Mouse (Mus musculus): Measurements from ENCODE around the gene Tacc3. TPM values are rescaled to one million over a fixed set of nuclear protein-coding genes. Genes with fewer than 3 reads are reported as not detected.

Tacc3 gene
- polyA plus RNA-seq, 1 experiment from 2014 or later = 325 TPM

DNA sequence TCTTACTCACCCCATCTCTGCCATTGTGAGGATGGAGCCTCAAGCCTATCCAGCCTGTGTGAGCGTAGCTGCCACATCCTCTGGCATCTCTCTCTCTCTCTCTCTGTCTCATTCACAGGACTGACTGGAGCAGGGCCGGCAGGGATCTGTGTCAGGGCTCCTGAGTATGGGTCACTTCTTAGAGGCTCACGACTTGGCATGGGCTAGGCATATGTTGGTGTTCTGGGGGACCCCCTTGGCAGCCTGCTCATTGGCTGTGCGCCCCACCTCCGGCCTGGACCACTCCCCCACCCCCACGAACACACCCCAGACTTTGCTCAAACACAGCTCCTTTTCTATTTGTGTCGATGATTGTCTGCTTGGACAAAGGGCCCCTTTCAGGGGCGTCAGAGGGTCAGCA is 46.1 kb downstream of the Tacc3 start:
- no peaks in the 10 kb centered on the region for H3K9me3 ChIP-seq (replicated peaks)
- peaks cover 51% of the 10 kb centered on the region for H3K4me1 ChIP-seq
- WGBS = 75% methylated on average over 8 of the region's 8 CpGs
- no peaks in the 10 kb centered on the region for H3K36me3 ChIP-seq
- H3K27ac ChIP-seq = peak overlapping the region; percentile 27; the same call in 1 of the 2 replicates
- H3K4me3 ChIP-seq = no peak overlapping the region
- H3K27me3 ChIP-seq (ENCODE audit: low read depth, poor library complexity, severe bottlenecking) = peaks cover 38% of the 10 kb centered on the region
- no peak for DNase-seq (ENCODE audit: low spot score)

DNA sequence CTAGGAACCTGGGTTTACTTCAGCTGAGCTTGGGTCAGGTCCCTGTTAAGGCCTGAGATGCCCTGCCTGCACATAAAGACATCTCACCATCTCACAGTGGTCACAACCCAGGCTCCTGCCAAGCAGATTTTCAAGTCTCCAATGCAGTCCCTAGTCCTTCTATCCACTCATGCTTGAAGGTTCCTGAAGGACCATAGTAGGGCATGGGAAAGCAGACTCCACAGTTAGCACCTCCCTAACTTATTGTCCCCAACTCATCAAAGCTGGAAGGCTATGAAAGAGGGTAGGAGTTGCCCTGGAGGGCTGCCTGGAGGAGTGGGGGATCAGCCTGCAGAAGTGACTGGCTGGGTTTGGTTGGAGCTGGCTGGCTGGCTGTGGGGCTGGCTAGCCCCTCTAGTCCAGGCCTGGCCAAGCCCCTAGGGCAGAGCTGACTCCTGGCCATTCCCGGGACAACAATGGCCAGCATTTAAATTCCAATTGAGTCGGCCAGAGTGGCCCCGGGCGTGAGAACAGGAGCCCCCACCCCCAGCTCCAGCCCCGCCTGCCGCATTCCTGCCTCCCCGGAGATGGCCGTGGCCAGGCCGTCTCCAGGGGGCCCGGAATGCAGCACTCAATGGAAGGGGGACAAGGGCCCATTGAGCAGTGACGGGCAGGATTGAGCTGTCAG is 47.1 kb downstream of the Tacc3 start:
- peaks cover 40% of the 10 kb centered on the region for H3K4me1 ChIP-seq
- no peaks in the 10 kb centered on the region for H3K36me3 ChIP-seq
- H3K9me3 ChIP-seq (replicated peaks) = no peaks in the 10 kb centered on the region
- 6% methylated on average over 11 of the region's 11 CpGs for WGBS
- peak overlapping the region; percentile 74 for H3K27ac ChIP-seq
- DNase-seq (ENCODE audit: low spot score) = peak; percentile 60
- H3K4me3 ChIP-seq = peak overlapping the region; percentile 16; the same call in 1 of the 2 replicates
- peaks cover 27% of the 10 kb centered on the region for H3K27me3 ChIP-seq (ENCODE audit: low read depth, poor library complexity, severe bottlenecking)

DNA sequence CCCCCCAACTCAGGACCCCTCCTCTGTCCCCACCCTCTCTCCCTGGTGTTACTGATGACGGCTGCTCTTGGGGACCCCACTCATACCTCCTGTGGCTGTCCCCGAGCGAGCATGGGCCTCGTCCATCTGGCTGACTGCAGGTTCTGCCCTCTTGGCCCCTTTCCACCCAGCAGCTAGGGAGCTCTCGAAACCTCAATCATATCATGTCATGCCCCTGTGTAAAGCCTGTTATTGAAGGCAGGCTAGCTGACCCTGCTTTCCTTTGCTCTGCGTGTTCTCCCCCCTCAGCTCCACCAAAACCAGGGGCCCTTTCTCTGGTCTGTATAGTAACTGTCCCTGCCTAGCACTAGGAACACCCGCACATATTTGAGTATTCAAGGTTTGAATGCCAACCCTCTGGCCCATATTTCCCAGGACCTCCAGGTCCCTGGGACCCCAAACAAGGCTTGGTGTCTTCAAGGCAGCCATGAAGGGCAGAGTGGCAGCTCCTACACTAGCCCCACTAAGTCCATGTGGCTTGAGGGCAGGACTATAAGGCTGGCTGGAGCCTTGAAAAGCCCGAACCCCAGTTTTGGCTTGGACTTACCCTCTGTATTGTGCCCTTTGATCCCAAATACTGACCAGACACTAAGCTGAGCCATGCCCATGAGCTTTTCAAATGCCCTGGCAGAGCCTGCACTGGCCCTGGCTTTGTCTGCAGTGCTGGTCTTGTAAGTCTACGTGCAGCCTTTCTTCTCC is 47.9 kb downstream of the Tacc3 start:
- Histone ChIP-seq H3K9me3 (replicated peaks) (no peaks in the 10 kb centered on the region), H3K27me3 (ENCODE audit: low read depth, poor library complexity, severe bottlenecking) (peaks cover 20% of the 10 kb centered on the region), H3K4me1 (peaks cover 33% of the 10 kb centered on the region), H3K36me3 (no peaks in the 10 kb centered on the region), H3K27ac (peak overlapping the region; percentile 74), H3K4me3 (peak overlapping the region; percentile 16; the same call in 1 of the 2 replicates)
- DNase-seq (ENCODE audit: low spot score) = no peak
- WGBS = 35% methylated on average over 9 of the region's 9 CpGs

DNA sequence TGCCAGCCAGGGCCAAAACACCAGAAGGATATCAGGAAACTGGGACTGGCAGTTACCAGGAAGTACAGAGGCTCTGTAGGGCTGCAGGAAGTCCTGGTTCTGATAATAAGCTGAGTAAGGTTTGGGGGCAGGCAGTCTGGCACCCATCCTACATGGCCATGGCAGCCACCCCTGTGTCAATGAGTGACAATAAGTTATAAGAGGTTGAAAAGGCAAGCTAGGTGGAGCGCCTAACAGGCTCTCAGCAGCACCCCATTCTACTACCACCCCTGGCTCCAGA is 48.4 kb downstream of the Tacc3 start:
- Histone ChIP-seq H3K4me3 (no peak overlapping the region), H3K27ac (0 out of 2 replicates have a peak overlapping the region, but pooled peaks have one; percentile 21), H3K36me3 (no peaks in the 10 kb centered on the region), H3K9me3 (replicated peaks) (no peaks in the 10 kb centered on the region), H3K4me1 (peaks cover 31% of the 10 kb centered on the region), H3K27me3 (ENCODE audit: low read depth, poor library complexity, severe bottlenecking) (peaks cover 15% of the 10 kb centered on the region)
- DNase-seq (ENCODE audit: low spot score) = no peak
- whole genome bisulfite sequencing = 86% methylated on average over 1 of the region's 1 CpGs

DNA sequence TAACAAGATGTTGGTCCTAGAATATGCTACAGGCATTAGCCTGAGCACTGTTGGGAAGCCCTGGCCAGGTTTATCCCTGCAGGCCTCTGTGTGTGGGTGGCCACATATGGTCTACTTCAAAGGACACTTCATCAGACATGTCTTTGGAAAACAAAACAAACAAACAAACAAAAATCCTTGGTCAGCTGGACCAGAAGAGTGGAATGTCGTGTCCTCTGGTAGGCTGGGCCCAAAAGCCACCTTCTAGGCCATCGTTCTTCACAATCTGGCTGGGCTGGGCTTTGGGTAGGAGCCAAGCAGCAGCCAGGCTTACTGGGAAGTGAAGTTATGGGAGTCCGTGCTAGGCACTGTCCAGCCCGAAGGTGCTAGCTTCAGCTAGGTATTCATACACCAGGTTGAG is 49.2 kb downstream of the Tacc3 start:
- H3K27me3 ChIP-seq (ENCODE audit: low read depth, poor library complexity, severe bottlenecking) = peaks cover 6% of the 10 kb centered on the region; the same call in 1 of the 2 replicates
- no peaks in the 10 kb centered on the region for H3K36me3 ChIP-seq
- no peak overlapping the region for H3K4me3 ChIP-seq
- 0 out of 2 replicates have a peak overlapping the region, but pooled peaks have one; percentile 21 for H3K27ac ChIP-seq
- no peak for DNase-seq (ENCODE audit: low spot score)
- H3K9me3 ChIP-seq (replicated peaks) = no peaks in the 10 kb centered on the region
- WGBS = 58% methylated on average over 4 of the region's 4 CpGs
- peaks cover 31% of the 10 kb centered on the region for H3K4me1 ChIP-seq

DNA sequence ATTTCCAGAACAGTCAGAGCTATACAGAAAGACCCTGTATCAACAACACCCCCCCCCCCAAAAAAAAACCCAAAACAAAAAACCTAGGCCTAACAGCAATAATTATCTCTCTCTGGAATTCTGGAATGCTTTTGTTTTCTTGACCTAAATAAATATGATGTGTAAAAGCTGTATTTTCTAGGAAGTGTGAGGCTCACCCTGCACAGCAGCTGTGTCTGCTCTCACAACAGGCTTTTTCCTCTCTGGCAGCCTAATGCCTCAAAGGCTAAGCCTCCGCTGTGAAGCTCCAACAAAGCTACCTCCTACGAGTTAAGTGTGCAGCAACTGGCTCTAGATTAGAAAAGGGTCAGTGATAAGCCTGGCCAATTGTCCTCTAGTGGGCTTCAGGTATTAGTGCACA is 51.1 kb downstream of the Tacc3 start:
- H3K27me3 ChIP-seq (ENCODE audit: low read depth, poor library complexity, severe bottlenecking) = peaks cover 9% of the 10 kb centered on the region; the same call in 1 of the 2 replicates
- no peak for DNase-seq (ENCODE audit: low spot score)
- H3K4me3 ChIP-seq = no peak overlapping the region
- no peaks in the 10 kb centered on the region for H3K36me3 ChIP-seq
- 61% methylated on average over 2 of the region's 2 CpGs for WGBS
- no peak overlapping the region for H3K27ac ChIP-seq
- H3K4me1 ChIP-seq = peaks cover 28% of the 10 kb centered on the region
- no peaks in the 10 kb centered on the region for H3K9me3 ChIP-seq (replicated peaks)

DNA sequence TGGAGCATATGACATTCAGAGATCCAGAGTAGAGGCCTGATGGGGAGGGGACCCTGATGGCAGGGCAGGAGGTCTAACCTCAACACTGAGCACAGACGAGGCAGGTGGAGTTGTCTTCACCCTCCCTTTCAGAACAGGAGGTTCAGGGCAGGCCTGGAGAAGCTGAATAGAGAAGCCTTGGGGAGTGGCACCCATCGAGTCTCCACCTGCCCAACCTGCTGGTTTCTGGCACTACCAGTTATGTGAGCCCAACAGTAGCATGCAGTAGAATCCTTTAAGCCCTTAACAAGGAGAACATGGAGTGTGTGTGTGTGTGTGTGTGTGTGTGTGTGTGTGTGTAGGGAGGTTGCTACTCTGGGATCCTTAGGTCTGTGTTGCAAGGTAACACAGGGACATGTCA is 54.6 kb downstream of the Tacc3 start:
- Histone ChIP-seq H3K27ac (no peak overlapping the region), H3K4me3 (no peak overlapping the region), H3K36me3 (no peaks in the 10 kb centered on the region), H3K9me3 (replicated peaks) (no peaks in the 10 kb centered on the region), H3K4me1 (peaks cover 26% of the 10 kb centered on the region), H3K27me3 (ENCODE audit: low read depth, poor library complexity, severe bottlenecking) (peaks cover 6% of the 10 kb centered on the region; the same call in 1 of the 2 replicates)
- no peak for DNase-seq (ENCODE audit: low spot score)
- 77% methylated on average over 2 of the region's 2 CpGs for WGBS

DNA sequence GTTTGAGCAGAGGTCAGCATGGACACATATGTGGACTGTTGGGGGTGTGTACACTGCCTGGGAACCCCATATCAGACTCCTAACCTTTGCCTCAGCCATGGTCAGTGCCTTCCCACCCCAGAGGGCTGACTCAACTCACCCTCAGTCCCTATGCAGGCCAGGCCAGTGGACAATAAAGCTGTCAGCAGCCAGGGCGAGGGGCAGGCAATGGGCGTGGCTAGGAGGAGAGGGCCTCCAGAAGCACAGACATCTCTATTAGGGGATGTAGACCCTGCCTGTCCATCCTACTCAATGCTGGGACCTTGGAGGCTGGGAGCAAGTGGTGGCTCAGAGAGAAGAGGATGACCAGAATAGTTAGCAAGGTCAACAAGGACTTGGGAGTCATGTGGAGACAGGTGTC is 57.3 kb downstream of the Tacc3 start:
- Histone ChIP-seq H3K27ac (peak overlapping the region; percentile 31; the same call in 1 of the 2 replicates), H3K4me3 (no peak overlapping the region), H3K9me3 (replicated peaks) (no peaks in the 10 kb centered on the region), H3K36me3 (no peaks in the 10 kb centered on the region), H3K4me1 (peaks cover 23% of the 10 kb centered on the region), H3K27me3 (ENCODE audit: low read depth, poor library complexity, severe bottlenecking) (peaks cover 24% of the 10 kb centered on the region)
- DNase-seq (ENCODE audit: low spot score) = no peak
- WGBS = 15% methylated on average over 2 of the region's 2 CpGs

DNA sequence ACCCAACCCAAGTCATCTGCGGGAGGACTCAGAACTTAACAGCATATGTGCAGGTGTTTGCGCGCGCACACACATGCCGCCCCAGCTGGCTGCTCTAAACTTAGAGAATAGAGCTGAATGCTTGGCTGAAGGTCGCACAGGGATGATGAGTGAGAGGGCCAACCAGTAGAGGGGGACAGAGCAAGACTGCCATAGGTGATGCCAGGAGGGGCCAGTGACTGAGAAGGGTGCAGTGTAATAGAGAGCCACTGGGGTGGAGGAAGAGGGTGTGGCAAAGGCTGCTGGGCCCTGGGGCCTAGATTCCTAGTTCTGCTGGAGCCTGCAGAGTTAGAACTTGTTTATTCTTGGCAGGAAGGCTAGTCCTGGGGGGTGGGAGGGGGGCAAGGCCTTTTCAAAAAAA is 58.5 kb downstream of the Tacc3 start:
- H3K4me1 ChIP-seq = peaks cover 32% of the 10 kb centered on the region
- no peak for DNase-seq (ENCODE audit: low spot score)
- no peaks in the 10 kb centered on the region for H3K36me3 ChIP-seq
- no peak overlapping the region for H3K27ac ChIP-seq
- H3K4me3 ChIP-seq = no peak overlapping the region
- no peaks in the 10 kb centered on the region for H3K9me3 ChIP-seq (replicated peaks)
- peaks cover 37% of the 10 kb centered on the region for H3K27me3 ChIP-seq (ENCODE audit: low read depth, poor library complexity, severe bottlenecking)
- WGBS = 76% methylated on average over 6 of the region's 6 CpGs

DNA sequence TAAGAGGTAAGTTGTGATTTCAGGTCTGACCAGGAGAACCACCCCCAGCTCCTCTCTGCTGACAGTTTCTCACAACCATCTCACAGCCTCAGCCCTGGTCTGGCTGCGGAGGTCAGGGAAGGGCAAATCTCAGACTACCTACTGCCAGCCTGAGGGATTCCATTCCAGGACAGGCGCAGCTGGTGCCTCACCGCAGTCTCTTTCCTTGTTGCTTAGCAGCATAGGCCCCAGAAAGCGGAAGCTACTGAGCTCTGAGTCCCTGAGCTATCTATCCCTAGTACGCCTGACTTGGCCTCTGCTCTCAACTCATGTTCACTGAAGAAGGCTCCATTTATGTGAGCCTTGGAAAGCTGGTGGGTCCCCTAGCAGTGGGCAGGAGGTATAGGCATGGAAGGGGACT is 60.5 kb downstream of the Tacc3 start:
- Histone ChIP-seq H3K27ac (no peak overlapping the region), H3K27me3 (ENCODE audit: low read depth, poor library complexity, severe bottlenecking) (peaks cover 54% of the 10 kb centered on the region), H3K4me1 (peaks cover 52% of the 10 kb centered on the region)

DNA sequence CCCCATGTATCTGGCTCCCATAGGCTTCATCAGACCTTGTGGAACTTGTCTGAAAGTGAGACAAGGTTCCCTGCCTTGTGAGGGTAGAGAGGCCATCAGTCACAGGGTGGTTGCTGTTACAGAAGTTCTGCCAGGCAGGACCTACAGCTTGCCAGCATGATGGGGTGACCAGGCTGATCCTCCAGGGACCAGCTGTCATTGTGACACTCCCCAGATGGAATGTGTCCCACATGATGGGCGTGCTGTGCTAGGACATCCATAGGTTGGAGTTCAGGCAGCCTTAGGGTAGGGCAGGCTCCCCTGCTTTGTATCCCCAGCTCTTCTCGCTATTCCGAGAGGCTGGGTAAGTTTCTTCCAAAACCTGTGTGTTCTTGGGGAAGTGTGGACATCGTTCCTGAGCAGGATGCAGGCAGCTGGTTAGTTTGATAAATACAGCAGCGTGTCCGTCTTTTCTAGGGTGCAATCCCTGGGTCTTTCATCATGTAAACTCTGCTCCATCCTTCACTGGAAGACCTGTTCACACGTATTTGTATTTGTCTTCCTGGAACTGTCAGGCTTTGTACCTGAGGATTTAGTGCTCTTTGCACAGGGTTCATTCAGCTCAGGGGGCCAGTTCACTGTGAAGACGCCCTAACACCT is 63.0 kb downstream of the Tacc3 start:
- peaks cover 77% of the 10 kb centered on the region for H3K27me3 ChIP-seq (ENCODE audit: low read depth, poor library complexity, severe bottlenecking)
- 0 out of 2 replicates have a peak overlapping the region, but pooled peaks have one; percentile 81 for H3K27ac ChIP-seq

More for the DNA sequence above, 60.5 kb downstream of the Tacc3 start:
- Histone ChIP-seq H3K36me3 (no peaks in the 10 kb centered on the region), H3K4me3 (no peak overlapping the region), H3K9me3 (replicated peaks) (no peaks in the 10 kb centered on the region)
- 71% methylated on average over 5 of the region's 5 CpGs for WGBS
- DNase-seq (ENCODE audit: low spot score) = no peak

DNA sequence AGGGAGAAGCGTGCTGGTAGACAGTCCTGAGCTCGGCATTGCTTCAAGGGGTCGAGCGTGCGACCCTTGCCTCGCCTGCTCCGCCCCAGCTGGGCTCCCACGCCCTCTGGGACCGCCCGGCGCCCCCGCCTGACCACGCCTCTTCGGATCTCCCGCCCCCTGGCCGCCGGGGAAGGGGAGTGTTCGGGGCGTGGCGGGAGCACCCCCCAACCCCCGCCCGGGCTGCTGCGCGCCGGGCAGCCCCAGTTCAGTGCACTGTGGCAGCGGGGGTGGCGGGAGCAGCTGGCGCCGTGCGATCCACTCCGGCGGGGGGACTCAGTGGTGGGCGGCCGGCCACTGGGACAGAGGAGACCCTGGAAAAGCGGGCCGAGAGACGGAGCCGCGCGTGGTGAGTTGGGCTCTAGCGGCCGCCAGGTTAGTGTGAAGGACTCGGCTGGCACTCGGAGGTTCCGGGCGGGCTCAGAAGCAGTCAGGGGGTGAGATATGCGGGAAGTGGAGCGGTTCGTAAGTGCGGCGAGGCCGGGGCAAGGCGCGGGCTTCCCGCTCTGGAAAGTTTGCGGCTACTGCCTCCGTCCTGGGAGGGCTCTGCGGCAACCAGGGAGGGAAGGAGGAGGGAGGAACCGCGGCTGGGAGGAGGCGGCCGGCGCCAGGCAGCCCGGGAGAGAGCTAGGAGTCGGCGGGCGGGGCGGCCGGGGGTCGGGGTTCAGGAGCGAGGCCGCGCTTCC is 63.8 kb downstream of the Tacc3 start, which contains the start of gene Fgfr3:
Fgfr3 (plus strand) TSS at position 134 of the 725 bp plus-strand sequence.
- 1% methylated on average over 73 of the region's 73 CpGs for WGBS
- peak within 1 kb of the TSS; percentile 81 for H3K27ac ChIP-seq

More for the DNA sequence above, 63.0 kb downstream of the Tacc3 start:
- no peaks in the 10 kb centered on the region for H3K9me3 ChIP-seq (replicated peaks)
- 8% methylated on average over 8 of the region's 8 CpGs for WGBS
- peak overlapping the region; percentile 80 for H3K4me3 ChIP-seq
- peaks cover 51% of the 10 kb centered on the region for H3K4me1 ChIP-seq
- DNase-seq (ENCODE audit: low spot score) = no peak
- no peaks in the 10 kb centered on the region for H3K36me3 ChIP-seq

More for the DNA sequence above, 63.8 kb downstream of the Tacc3 start, which contains the start of gene Fgfr3:
- Histone ChIP-seq H3K9me3 (replicated peaks) (no peaks in the 10 kb centered on the region), H3K27me3 (ENCODE audit: low read depth, poor library complexity, severe bottlenecking) (peaks cover 84% of the 10 kb centered on the region), H3K36me3 (no peaks in the 10 kb centered on the region), H3K4me3 (peak within 1 kb of the TSS; percentile 80), H3K4me1 (peaks cover 45% of the 10 kb centered on the region)
- DNase-seq (ENCODE audit: low spot score) = peak; percentile 84
